Mouse (Mus musculus) CH12.LX (cell line): Measurements from ENCODE around the gene Iqcj. TPM values are rescaled to one million over a fixed set of nuclear protein-coding genes. Genes with fewer than 3 reads are reported as not detected.

Experiments
- DNase-seq: peaks from one replicate; pipeline ENCODE4 v3.0.0-alpha.2; 2013; ENCODE audit errors: extremely low read depth
- H3K27ac ChIP-seq: 2 replicates; pipeline ENCODE4 v1.5.1; 2012; ENCODE audit warnings: low read depth, mild to moderate bottlenecking, control low read depth, moderate library complexity; ENCODE audit not compliant: insufficient read depth
- H3K27me3 ChIP-seq: replicated peaks from 2 replicates; pipeline ENCODE3; 2012; ENCODE audit warnings: inconsistent platforms
- H3K36me3 ChIP-seq, 2 experiments: replicated peaks in 1 of 2; 2 replicates each; pipeline versions ENCODE3 to v1.6.1; 2012; ENCODE audit warnings: inconsistent platforms in 1 of 2, low read length in 1 of 2, mild to moderate bottlenecking in 1 of 2, mixed read lengths in 1 of 2, moderate library complexity in 1 of 2; ENCODE audit not compliant: control insufficient read depth in 1 of 2, insufficient read depth in 1 of 2
- H3K4me1 ChIP-seq, 2 experiments: 2 replicates each; pipeline ENCODE4 v1.6.1; 2012; ENCODE audit warnings: inconsistent platforms in 1 of 2, moderate library complexity in 1 of 2; ENCODE audit not compliant: insufficient read depth in 2 of 2, control insufficient read depth in 1 of 2
- H3K4me2 ChIP-seq: 2 replicates; pipeline ENCODE4 v1.6.1; 2012; ENCODE audit warnings: low read depth, mild to moderate bottlenecking, control low read depth; ENCODE audit not compliant: poor library complexity, insufficient read depth, severe bottlenecking
- H3K4me3 ChIP-seq, 3 experiments: fragments of 150-350 bp in 1 of 3; sonication (generic) in 1 of 3; replicated peaks in 1 of 3; 2 replicates each; pipeline versions ENCODE3 to v1.5.1; 2011 to 2012; ENCODE audit warnings: low read depth in 2 of 3, low read length in 2 of 3, mild to moderate bottlenecking in 2 of 3, moderate library complexity in 2 of 3, control low read depth in 1 of 3, improper control_type of control experiment in 1 of 3, inconsistent platforms in 1 of 3, mixed read lengths in 1 of 3; ENCODE audit not compliant: poor library complexity in 1 of 3
- H3K79me2 ChIP-seq: replicated peaks from 2 replicates; pipeline ENCODE4 v1.6.1; 2012; ENCODE audit warnings: mild to moderate bottlenecking, moderate library complexity; ENCODE audit not compliant: control insufficient read depth, poor library complexity, insufficient read depth, severe bottlenecking; ENCODE audit errors: extremely low read depth
- H3K9ac ChIP-seq: 2 replicates; pipeline ENCODE4 v1.6.1; 2012; ENCODE audit warnings: low read depth, mild to moderate bottlenecking, control low read depth, moderate library complexity; ENCODE audit not compliant: insufficient read depth
- H3K9me3 ChIP-seq: replicated peaks from 2 replicates; pipeline ENCODE3; 2012; ENCODE audit warnings: low read length, inconsistent platforms, mixed read lengths
- CHD1 ChIP-seq: IDR thresholded peaks from 2 replicates; pipeline ENCODE4 v1.6.1; 2012; ENCODE audit warnings: low read depth, low read length, improper control_type of control experiment, inconsistent platforms
- CHD2 ChIP-seq: IDR thresholded peaks from 2 replicates; pipeline ENCODE4 v1.6.1; 2011; ENCODE audit warnings: low read length, improper control_type of control experiment
- CTCF ChIP-seq, 2 experiments: IDR thresholded peaks in 1 of 2; conservative IDR thresholded peaks in 1 of 2; 2 replicates each; pipeline ENCODE4 v1.5.1; 2011 to 2012; ENCODE audit warnings: low read depth in 2 of 2, low read length in 2 of 2, improper control_type of control experiment in 1 of 2, inconsistent platforms in 1 of 2, mild to moderate bottlenecking in 1 of 2, moderate library complexity in 1 of 2
- ELF1 ChIP-seq: IDR thresholded peaks from 2 replicates; pipeline ENCODE4 v1.6.1; 2014; ENCODE audit warnings: low read depth, mild to moderate bottlenecking, inconsistent platforms, low read length, improper control_type of control experiment
- EP300 ChIP-seq: IDR thresholded peaks from 2 replicates; pipeline ENCODE4 v1.6.1; 2011; ENCODE audit warnings: low read length, improper control_type of control experiment
- HCFC1 ChIP-seq: IDR thresholded peaks from 2 replicates; pipeline ENCODE4 v1.6.1; 2012; ENCODE audit warnings: low read depth, mild to moderate bottlenecking, inconsistent platforms, low read length, improper control_type of control experiment
- IRF4 ChIP-seq: IDR thresholded peaks from 2 replicates; pipeline ENCODE4 v1.6.1; 2014; ENCODE audit warnings: low read depth, mild to moderate bottlenecking, inconsistent platforms, low read length, improper control_type of control experiment
- JUN ChIP-seq: IDR thresholded peaks from 2 replicates; pipeline ENCODE4 v1.6.1; 2011; ENCODE audit warnings: low read depth, mild to moderate bottlenecking, low read length, improper control_type of control experiment, moderate library complexity; ENCODE audit not compliant: insufficient read depth
- MAFK ChIP-seq: IDR thresholded peaks from 2 replicates; pipeline ENCODE4 v1.6.1; 2011; ENCODE audit warnings: low read length, improper control_type of control experiment; ENCODE audit not compliant: insufficient replicate concordance
- MAX ChIP-seq: IDR thresholded peaks from 2 replicates; pipeline ENCODE4 v1.6.1; 2011; ENCODE audit warnings: low read length, improper control_type of control experiment
- MYC ChIP-seq: IDR thresholded peaks from 2 replicates; pipeline ENCODE4 v1.6.1; 2011; ENCODE audit warnings: low read depth, mild to moderate bottlenecking, improper control_type of control experiment, low read length
- NELFE ChIP-seq: IDR thresholded peaks from 2 replicates; pipeline ENCODE4 v1.6.1; 2011; ENCODE audit warnings: low read depth, low read length, improper control_type of control experiment
- PAX5 ChIP-seq: IDR thresholded peaks from 2 replicates; pipeline ENCODE4 v1.6.1; 2012; ENCODE audit warnings: low read length, inconsistent platforms, mixed read lengths
- POLR2A ChIP-seq: IDR thresholded peaks from 2 replicates; pipeline ENCODE4 v1.6.1; 2011; ENCODE audit warnings: low read depth, mild to moderate bottlenecking, improper control_type of control experiment, low read length
- POLR2AphosphoS2 ChIP-seq: IDR thresholded peaks from 2 replicates; pipeline ENCODE4 v1.6.1; 2011; ENCODE audit warnings: low read depth, low read length, improper control_type of control experiment
- RAD21 ChIP-seq: IDR thresholded peaks from 2 replicates; pipeline ENCODE4 v1.6.1; 2011; ENCODE audit warnings: low read depth, mild to moderate bottlenecking, low read length, improper control_type of control experiment, moderate library complexity
- SIN3A ChIP-seq: IDR thresholded peaks from 2 replicates; pipeline ENCODE4 v1.6.1; 2012; ENCODE audit warnings: low read length, improper control_type of control experiment, inconsistent platforms
- SMC3 ChIP-seq: IDR thresholded peaks from 2 replicates; pipeline ENCODE4 v1.6.1; 2011; ENCODE audit warnings: low read depth, low read length, improper control_type of control experiment
- TCF12 ChIP-seq: IDR thresholded peaks from 2 replicates; pipeline ENCODE4 v1.6.1; 2014; ENCODE audit warnings: low read depth, mild to moderate bottlenecking, inconsistent platforms, low read length, improper control_type of control experiment
- UBTF ChIP-seq: IDR thresholded peaks from 2 replicates; pipeline ENCODE4 v1.6.1; 2012; ENCODE audit warnings: low read depth, mild to moderate bottlenecking, inconsistent platforms, low read length, improper control_type of control experiment, moderate library complexity
- ZKSCAN1 ChIP-seq: IDR thresholded peaks from 2 replicates; pipeline ENCODE4 v1.6.1; 2012; ENCODE audit warnings: low read depth, inconsistent platforms, low read length, improper control_type of control experiment, borderline replicate concordance
- ZNF384 ChIP-seq: IDR thresholded peaks from 2 replicates; pipeline ENCODE4 v1.6.1; 2012; ENCODE audit warnings: low read depth, low read length, improper control_type of control experiment, inconsistent platforms
- dilution Hi-C: fragments of 300-500 bp; cut with MboI; formaldehyde crosslinking; loops from 2 replicates; pipeline ENCODE4 v1.14.3; 2020; ENCODE audit warnings: low sequenced_read_pairs; ENCODE audit not compliant: extremely low pct_unique_long_range_greater_than_20kb, extremely low pct_ligation_motif_present
- in situ Hi-C: fragments of 300-500 bp; cut with MboI; formaldehyde crosslinking; loops from 3 replicates; pipeline ENCODE4 v1.14.3; 2019; ENCODE audit warnings: low sequenced_read_pairs, low pct_ligation_motif_present, low pct_unique_long_range_greater_than_20kb, mixed read lengths
- polyA plus RNA-seq: library from polyadenylated mRNA; unstranded; fragments of >175 nt; gene quantifications from 2 replicates; pipeline ENCODE4 v1.2.1, GENCODE M21; 2012; ENCODE audit warnings: low read depth; ENCODE audit not compliant: insufficient read length
- total RNA-seq, 2 experiments: library from RNA; depleted of rRNA; stranded (reverse); fragments of 300-350 nt in 1 of 2; fragments of >200 nt in 1 of 2; gene quantifications; 2 replicates each; pipeline ENCODE4 v1.2.3; 2012 to 2014

The Iqcj gene
- total and polyA plus RNA-seq, 3 experiments = 0.47 TPM; not detected in 2

DNA sequence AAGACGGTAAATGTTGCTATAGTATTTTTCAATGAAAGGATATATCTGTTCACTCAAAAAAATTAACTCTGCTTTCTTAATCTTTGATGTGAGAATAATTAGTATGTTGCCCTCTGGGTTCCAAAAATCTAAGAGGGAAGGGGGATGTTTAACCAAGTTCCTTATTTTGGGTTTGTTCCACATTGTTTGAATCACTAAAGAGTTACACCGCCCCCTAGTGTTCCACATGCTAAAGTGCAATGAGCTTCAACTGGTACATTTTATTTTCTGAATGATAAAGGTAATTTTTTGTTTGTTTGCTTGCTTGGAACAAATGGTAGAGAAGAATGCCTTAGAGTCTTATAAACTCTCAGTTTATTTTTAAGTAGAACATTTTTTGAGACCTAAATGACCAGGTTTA is 161.5 kb downstream of the Iqcj start:
- H3K4me2 ChIP-seq = no peak overlapping the region
- H3K79me2 ChIP-seq = no peaks in the 10 kb centered on the region
- in situ Hi-C loops = loop anchor here (25.0 kb wide), 1 partner anchor 659 kb away; no protein-coding TSS in a partner anchor

GRCm38 (mm10) chr3:68055071-68055470 is 163.1 kb downstream of the Iqcj start:
- Histone ChIP-seq H3K9me3 (no peaks in the 10 kb centered on the region), H3K9ac (no peak overlapping the region), H3K4me1 (peaks cover 0 to 13% of the 10 kb centered on the region in 2 experiments; a peak in 3 of 4 replicates), H3K4me2 (no peak overlapping the region), H3K27ac (no peak overlapping the region), H3K79me2 (no peaks in the 10 kb centered on the region), H3K27me3 (no peaks in the 10 kb centered on the region), H3K4me3 (no peak overlapping the region), H3K36me3 (no peaks in the 10 kb centered on the region)
- in situ Hi-C loops = loop anchor here (5.0 to 25.0 kb wide), 2 partner anchors 487 to 657 kb away; no protein-coding TSS in a partner anchor
- TF ChIP-seq JUN = no peak
- TF ChIP-seq PAX5 = no peak
- no peak for TF ChIP-seq ELF1
- no peak for TF ChIP-seq MYC
- DNase-seq = no peak
- dilution Hi-C loops = no loop called here

More for the DNA sequence above, 161.5 kb downstream of the Iqcj start:
- no peaks in the 10 kb centered on the region for H3K27me3 ChIP-seq
- no peak overlapping the region for H3K27ac ChIP-seq
- TF ChIP-seq CHD1 = no peak
- peak; percentile 62 for TF ChIP-seq SMC3
- peak; percentile 55 to 82; a peak in 3 of 4 replicates for TF ChIP-seq CTCF (conservative IDR thresholded peaks at IDR 0.05 in 1 of 2, IDR thresholded peaks at IDR 0.05 in 1 of 2; ENCODE audit: low read depth in 2 of 2, low read length in 2 of 2)
- no peak for TF ChIP-seq PAX5
- TF ChIP-seq SIN3A = no peak
- TF ChIP-seq EP300 = no peak
- TF ChIP-seq RAD21 = peak; percentile 73
- dilution Hi-C loops = no loop called here
- H3K9me3 ChIP-seq = no peaks in the 10 kb centered on the region
- DNase-seq = peak; percentile 70
- H3K4me1 ChIP-seq = peaks cover 0 to 6% of the 10 kb centered on the region in 2 experiments; a peak in 3 of 4 replicates
- H3K36me3 ChIP-seq = no peaks in the 10 kb centered on the region
- no peak overlapping the region for H3K4me3 ChIP-seq
- H3K9ac ChIP-seq = no peak overlapping the region

DNA sequence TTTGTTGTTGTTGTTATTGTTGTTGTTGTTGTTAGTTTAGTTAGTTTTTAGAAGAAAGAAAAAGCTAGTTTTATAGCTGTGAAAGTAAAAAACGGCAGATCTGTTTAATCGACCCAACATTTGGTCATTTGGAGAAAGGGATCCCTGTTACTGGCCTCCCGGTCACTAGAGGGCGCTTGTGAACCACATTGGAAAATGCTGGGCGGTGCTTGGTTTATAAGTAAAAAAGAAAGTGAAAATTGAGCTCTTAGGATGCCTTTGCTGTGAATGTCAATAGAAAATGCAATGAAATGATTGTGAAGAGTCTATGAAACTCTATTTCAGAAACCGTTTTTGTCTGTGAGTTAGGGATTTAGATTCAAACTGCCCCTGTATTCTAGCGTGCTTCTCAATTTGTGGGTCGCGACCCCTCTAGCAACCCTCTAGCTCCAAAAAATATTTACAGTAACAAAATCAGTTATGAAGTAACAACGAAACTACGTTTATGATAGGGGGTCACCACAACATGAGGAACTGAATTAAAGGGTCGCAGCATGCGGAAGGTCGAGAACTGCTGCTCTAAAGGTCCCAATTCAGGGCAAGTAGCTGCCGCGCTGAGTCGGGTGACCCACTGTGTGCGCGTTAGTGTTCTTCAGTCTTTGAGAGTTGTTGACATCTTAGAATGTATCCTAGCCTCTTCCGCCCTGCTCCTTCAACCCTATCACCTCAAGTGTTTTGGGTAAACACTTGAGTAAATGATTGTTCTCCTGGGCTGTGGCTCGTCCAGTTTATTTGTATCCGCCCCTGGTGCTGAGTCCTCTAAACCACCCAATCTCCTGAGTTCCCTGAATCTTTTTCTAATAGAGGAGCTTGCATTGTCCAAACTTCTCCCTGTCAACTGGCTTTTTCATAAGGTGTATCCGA is 164.6 kb downstream of the Iqcj start:
- Histone ChIP-seq H3K4me1 (peaks cover 0 to 13% of the 10 kb centered on the region in 2 experiments; a peak in 3 of 4 replicates), H3K36me3 (no peaks in the 10 kb centered on the region), H3K27ac (no peak overlapping the region), H3K9me3 (no peaks in the 10 kb centered on the region), H3K4me3 (peak overlapping the region in 1 of 3 experiments; percentile 43), H3K9ac (no peak overlapping the region), H3K27me3 (no peaks in the 10 kb centered on the region), H3K79me2 (no peaks in the 10 kb centered on the region), H3K4me2 (peak overlapping the region; percentile 0; the same call in 1 of the 2 replicates)
- DNase-seq = peak; percentile 77
- peak; percentile 57 for TF ChIP-seq HCFC1
- TF ChIP-seq ZNF384 = no peak
- 0 out of 2 replicates have a peak, but pooled peaks have one; percentile 17 for TF ChIP-seq EP300
- 0 out of 2 replicates have a peak, but pooled peaks have one; percentile 20 for TF ChIP-seq TCF12
- TF ChIP-seq JUN = no peak
- no peak for TF ChIP-seq MAFK
- no peak for TF ChIP-seq POLR2AphosphoS2
- TF ChIP-seq NELFE = peak; percentile 43; the same call in 1 of the 2 replicates
- TF ChIP-seq CTCF (conservative IDR thresholded peaks at IDR 0.05 in 1 of 2, IDR thresholded peaks at IDR 0.05 in 1 of 2; ENCODE audit: low read depth in 2 of 2, low read length in 2 of 2) = peak; percentile 64 to 85
- TF ChIP-seq POLR2A = no peak
- no peak for TF ChIP-seq MAX
- TF ChIP-seq CHD2 = 0 out of 2 replicates have a peak, but pooled peaks have one; percentile 28
- TF ChIP-seq UBTF = no peak
- TF ChIP-seq SMC3 = peak; percentile 56
- TF ChIP-seq IRF4 = peak; percentile 67; the same call in 1 of the 2 replicates
- TF ChIP-seq RAD21 = peak; percentile 68
- TF ChIP-seq ZKSCAN1 = no peak
- in situ Hi-C loops (loop anchor here (5.0 to 25.0 kb wide), 2 partner anchors 486 to 656 kb away; no protein-coding TSS in a partner anchor), dilution Hi-C loops (no loop called here)
